Mouse (Mus musculus) limb, embryonic 14.5 days (tissue): Measurements from ENCODE around the gene Asna1. TPM values are rescaled to one million over a fixed set of nuclear protein-coding genes. Genes with fewer than 3 reads are reported as not detected.
A peak's percentile ranks its signal among the peaks of the same experiment; 100 is the strongest.

ENCODE experiments used
- ATAC-seq: fragments of 200-750 bp; cut with Nextera tagmentation; 2 replicates; pipeline ENCODE4 v1.8.0; 2017; ENCODE audit warnings: low read depth, moderate number of reproducible peaks, moderate TSS enrichment; ENCODE audit not compliant: low FRiP score
- DNase-seq: peaks from one replicate; pipeline ENCODE4 v3.0.0-alpha.2; 2015; ENCODE audit warnings: low spot score
- H3K27ac ChIP-seq: fragments of 300-500 bp; sonication (generic); replicated peaks from 2 replicates; pipeline ENCODE4 v1.5.1; 2014; ENCODE audit warnings: low read depth, mild to moderate bottlenecking, low read length, moderate library complexity, mixed read lengths
- H3K27me3 ChIP-seq: fragments of 300-500 bp; sonication (generic); 2 replicates; pipeline ENCODE4 v1.6.1; 2014; ENCODE audit warnings: low read length, mixed read lengths; ENCODE audit not compliant: control insufficient read depth, insufficient read depth
- H3K36me3 ChIP-seq: fragments of 300-500 bp; sonication (generic); 2 replicates; pipeline ENCODE4 v1.6.1; 2014; ENCODE audit warnings: mild to moderate bottlenecking, low read length, moderate library complexity, mixed read lengths; ENCODE audit not compliant: control insufficient read depth, insufficient read depth
- H3K4me1 ChIP-seq: fragments of 300-500 bp; sonication (generic); 2 replicates; pipeline ENCODE4 v1.6.1; 2014; ENCODE audit warnings: antibody characterized with exemption, low read length, mixed read lengths; ENCODE audit not compliant: control insufficient read depth, insufficient read depth
- H3K4me2 ChIP-seq: fragments of 300-500 bp; sonication (generic); replicated peaks from 2 replicates; pipeline ENCODE4 v1.6.1; 2014; ENCODE audit warnings: low read depth, mild to moderate bottlenecking, low read length, moderate library complexity; ENCODE audit not compliant: severe bottlenecking
- H3K4me3 ChIP-seq: fragments of 300-500 bp; sonication (generic); replicated peaks from 2 replicates; pipeline ENCODE4 v1.5.1; 2014; ENCODE audit warnings: low read length
- H3K9ac ChIP-seq: fragments of 300-500 bp; sonication (generic); 2 replicates; pipeline ENCODE4 v1.6.1; 2014; ENCODE audit warnings: mild to moderate bottlenecking, low read depth, low read length, moderate library complexity; ENCODE audit not compliant: severe bottlenecking
- H3K9me3 ChIP-seq: fragments of 300-500 bp; sonication (generic); 2 replicates; pipeline ENCODE4 v1.6.1; 2016; ENCODE audit warnings: low read length; ENCODE audit not compliant: control insufficient read depth
- POLR2A ChIP-seq: fragments of 200-500 bp; IDR thresholded peaks from 2 replicates; pipeline ENCODE4 v1.8.0; 2012; ENCODE audit warnings: inconsistent platforms, mild to moderate bottlenecking, moderate library complexity, borderline replicate concordance; ENCODE audit not compliant: insufficient read depth, insufficient read length; ENCODE audit errors: extremely low read depth
- WGBS: fragments of 180-500 bp; shearing (Covaris S2); extraction: QIAGEN DNeasy Blood & Tissue Kit; methylation state at CpG from one replicate; pipeline ENCODE4 v1.1.7; 2014; 5-methylcytosine and 5-hydroxymethylcytosine counted together
- polyA plus RNA-seq, 2 experiments: library from polyadenylated mRNA; depleted of rRNA in 1 of 2; stranded (reverse) in 1 of 2; unstranded in 1 of 2; fragments of >200 nt; fragmentation: Nextera tagmentation in 1 of 2; extraction: Ambion mirVana in 1 of 2; gene quantifications; 2 replicates each; pipeline versions ENCODE4 v1.2.1 to v1.2.3; 2012 to 2014

Gene Asna1
- polyA plus RNA-seq (2012; rRNA removed) = 173 and 207 TPM in 2 replicates
- polyA plus RNA-seq (2014; fragmentation: Nextera tagmentation; extraction: Ambion mirVana) = 95.0 and 98.0 TPM in 2 replicates

DNA sequence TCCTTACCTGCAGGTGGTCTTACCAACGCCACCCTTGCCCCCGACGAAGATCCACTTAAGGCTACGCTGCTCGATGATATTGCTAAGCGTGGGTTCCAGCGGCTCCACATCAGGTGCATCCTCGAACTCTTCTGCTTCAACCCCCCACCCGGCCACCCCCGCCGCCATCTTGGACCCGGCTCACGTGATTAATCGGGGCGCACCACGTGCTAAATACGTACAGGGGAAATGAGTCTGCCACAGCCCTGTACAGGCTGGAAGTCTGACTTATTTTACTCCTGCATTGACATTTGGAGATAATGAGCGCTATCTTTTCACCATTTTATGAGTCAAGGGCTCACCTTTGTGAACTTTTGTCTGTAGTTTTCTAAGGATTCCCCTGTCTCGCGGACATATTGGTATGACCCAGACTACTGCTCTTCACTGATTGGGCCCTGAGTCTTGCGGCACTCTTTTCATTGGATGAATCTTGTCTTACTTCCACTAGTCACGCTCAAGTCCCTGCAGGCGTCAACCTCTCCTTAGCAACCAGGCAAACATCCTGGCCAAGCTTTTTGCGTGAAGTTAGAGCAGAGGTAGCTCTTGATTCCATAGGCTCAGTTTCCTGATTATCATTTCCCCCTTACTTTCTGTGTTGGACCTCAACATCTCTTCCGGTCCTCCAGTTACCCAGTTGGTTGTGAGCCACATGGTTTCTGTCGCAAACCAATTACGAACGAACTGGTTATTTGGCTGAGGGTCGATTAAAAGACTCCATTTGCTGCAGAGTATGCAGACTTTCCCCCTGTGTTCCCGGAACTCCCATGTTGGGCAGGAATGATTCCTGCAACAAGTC lies at the start of gene Asna1:
TSS of gene Asna1 (minus strand) at position 184 of the 835 bp plus-strand sequence.
- Histone ChIP-seq H3K9ac (peak within 1 kb of the TSS; percentile 72), H3K27me3 (no peaks in the 10 kb centered on the region), H3K36me3 (peaks cover 32% of the 10 kb centered on the region), H3K4me2 (peak within 1 kb of the TSS; percentile 89), H3K4me1 (peaks cover 30% of the 10 kb centered on the region), H3K27ac (peak within 1 kb of the TSS; percentile 88), H3K9me3 (no peaks in the 10 kb centered on the region), H3K4me3 (peak within 1 kb of the TSS; percentile 100)
- DNase-seq = peak; percentile 93
- ATAC-seq = peak; percentile 95
- TF ChIP-seq POLR2A = no peak
- 6% methylated on average over 30 of the region's 30 CpGs for WGBS

DNA sequence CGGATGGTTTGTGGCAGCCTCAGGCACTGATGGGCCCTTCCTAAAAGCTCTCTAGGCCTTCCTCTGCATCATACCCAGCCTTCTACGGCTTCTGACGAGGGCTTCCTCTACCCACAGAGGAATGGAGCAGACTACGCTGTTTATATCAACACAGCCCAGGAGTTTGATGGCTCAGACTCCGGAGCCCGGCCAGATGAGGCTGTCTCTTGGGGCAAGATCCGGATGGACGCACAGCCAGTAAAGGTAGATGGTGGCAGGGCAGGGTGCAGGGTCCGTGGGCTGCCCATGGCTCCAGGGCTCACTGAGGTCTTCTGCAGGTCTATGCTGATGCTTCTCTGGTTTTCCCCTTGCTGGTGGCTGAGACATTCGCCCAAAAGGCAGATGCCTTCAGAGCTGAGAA lies 49.5 kb upstream of the Asna1 start:
- H3K36me3 ChIP-seq = peaks cover 48% of the 10 kb centered on the region

DNA sequence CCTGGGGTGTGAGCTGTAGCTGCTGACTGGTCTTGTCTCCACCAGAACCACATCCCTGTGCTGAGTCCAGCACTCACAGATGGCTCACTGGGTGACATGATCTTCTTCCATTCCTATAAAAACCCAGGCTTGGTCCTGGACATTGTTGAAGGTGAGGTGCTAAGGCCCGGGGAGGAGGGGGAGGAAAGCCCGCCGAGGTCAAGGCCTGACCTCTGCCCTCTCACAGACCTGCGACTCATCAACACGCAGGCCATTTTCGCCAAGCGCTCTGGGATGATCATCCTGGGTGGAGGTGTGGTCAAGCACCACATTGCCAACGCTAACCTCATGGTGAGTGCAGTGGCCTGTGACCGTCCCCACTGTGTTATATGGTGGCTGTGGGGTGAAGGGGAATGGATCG lies 49.1 kb upstream of the Asna1 start:
- DNase-seq (no peak), ATAC-seq (no peak)
- Histone ChIP-seq H3K27me3 (no peaks in the 10 kb centered on the region), H3K36me3 (peaks cover 48% of the 10 kb centered on the region), H3K9ac (no peak overlapping the region), H3K27ac (no peak overlapping the region), H3K4me3 (no peak overlapping the region), H3K4me1 (peaks cover 10% of the 10 kb centered on the region), H3K9me3 (no peaks in the 10 kb centered on the region), H3K4me2 (no peak overlapping the region)
- 84% methylated on average over 10 of the region's 10 CpGs for WGBS
- TF ChIP-seq POLR2A = no peak

More for the DNA sequence above, 49.5 kb upstream of the Asna1 start:
- Histone ChIP-seq H3K9me3 (no peaks in the 10 kb centered on the region), H3K27me3 (no peaks in the 10 kb centered on the region), H3K27ac (no peak overlapping the region), H3K4me2 (no peak overlapping the region), H3K4me3 (no peak overlapping the region), H3K4me1 (peaks cover 11% of the 10 kb centered on the region), H3K9ac (no peak overlapping the region)
- WGBS = 90% methylated on average over 10 of the region's 10 CpGs
- DNase-seq = no peak
- no peak for TF ChIP-seq POLR2A
- no peak for ATAC-seq

DNA sequence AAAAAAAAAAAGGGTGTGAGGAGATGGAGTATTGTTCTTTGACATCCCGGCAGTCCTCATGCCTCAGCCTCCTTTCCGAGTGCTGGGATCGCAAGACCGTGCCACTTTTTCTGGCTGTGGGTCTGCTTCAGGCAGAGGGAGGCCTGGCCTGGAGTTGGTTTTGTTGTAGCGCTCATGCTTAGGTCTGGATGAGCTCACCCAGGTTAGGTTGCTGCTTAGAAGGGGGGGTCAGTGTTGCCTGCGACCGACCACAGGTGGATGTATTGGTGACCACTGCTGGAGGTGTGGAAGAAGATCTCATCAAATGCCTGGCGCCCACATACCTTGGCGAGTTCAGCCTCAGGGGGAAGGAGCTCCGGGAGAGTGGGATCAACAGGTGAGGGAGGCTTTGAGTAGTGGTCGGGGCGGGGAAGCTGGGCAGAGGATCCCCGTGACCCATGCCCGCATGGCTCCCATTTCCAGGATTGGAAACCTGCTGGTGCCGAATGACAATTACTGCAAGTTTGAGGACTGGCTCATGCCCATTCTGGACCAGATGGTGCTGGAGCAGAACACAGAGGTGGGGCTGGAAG lies 48.0 kb upstream of the Asna1 start:
- WGBS = 92% methylated on average over 15 of the region's 15 CpGs
- TF ChIP-seq POLR2A = no peak
- no peak for DNase-seq

DNA sequence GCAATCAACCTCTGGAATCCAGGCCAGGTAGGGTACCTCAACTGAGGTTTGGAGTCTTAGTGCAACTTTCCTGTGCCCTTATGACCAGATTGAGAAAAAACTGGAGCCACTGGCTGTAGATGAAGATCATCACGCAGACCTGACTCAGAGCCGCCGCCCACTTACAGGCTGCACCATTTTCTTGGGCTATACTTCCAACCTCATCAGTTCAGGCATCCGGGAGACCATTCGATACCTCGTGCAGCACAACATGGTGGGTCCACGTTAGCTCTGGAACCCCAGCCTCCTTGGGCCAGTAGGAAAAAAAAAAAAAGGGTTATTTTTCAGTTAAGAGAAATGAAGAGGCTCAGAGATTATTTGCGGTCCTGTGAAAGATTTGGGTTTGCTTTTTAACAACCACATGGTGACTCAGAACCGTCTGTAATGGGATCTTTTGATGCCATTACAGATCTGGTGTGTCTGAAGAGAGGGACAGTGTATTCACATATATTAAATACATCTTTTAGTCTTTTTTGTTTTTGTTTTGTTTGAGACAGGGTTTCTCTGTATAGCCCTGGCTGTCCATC lies 47.4 kb upstream of the Asna1 start:
- H3K36me3 ChIP-seq = peaks cover 47% of the 10 kb centered on the region
- peak overlapping the region; percentile 72 for H3K4me2 ChIP-seq
- DNase-seq (no peak), ATAC-seq (no peak)
- peak overlapping the region; percentile 89 for H3K27ac ChIP-seq
- H3K27me3 ChIP-seq = no peaks in the 10 kb centered on the region
- WGBS = 32% methylated on average over 9 of the region's 9 CpGs
- peak overlapping the region; percentile 80 for H3K9ac ChIP-seq
- peak overlapping the region; percentile 82 for H3K4me3 ChIP-seq
- no peak for TF ChIP-seq POLR2A
- no peaks in the 10 kb centered on the region for H3K9me3 ChIP-seq
- H3K4me1 ChIP-seq = peaks cover 10% of the 10 kb centered on the region

More for the DNA sequence above, 48.0 kb upstream of the Asna1 start:
- no peak for ATAC-seq
- Histone ChIP-seq H3K4me2 (no peak overlapping the region), H3K27me3 (no peaks in the 10 kb centered on the region), H3K9me3 (no peaks in the 10 kb centered on the region), H3K4me3 (no peak overlapping the region), H3K36me3 (peaks cover 47% of the 10 kb centered on the region), H3K4me1 (peaks cover 10% of the 10 kb centered on the region), H3K27ac (no peak overlapping the region), H3K9ac (no peak overlapping the region)
